Mouse (Mus musculus): Measurements from ENCODE around the gene Sik2. TPM values are rescaled to one million over a fixed set of nuclear protein-coding genes. Genes with fewer than 3 reads are reported as not detected.

The Sik2 gene
- total RNA-seq, 2 experiments from 2014 or later, result 39.5 to 45.2 TPM

GRCm38 (mm10) chr9:50850271-50850670 lies 158.6 kb downstream of the Sik2 start:
- Histone ChIP-seq H3K27ac (no peak overlapping the region), H3K4me3 (no peak overlapping the region)
- no peak for TF ChIP-seq CTCF (conservative IDR thresholded peaks at IDR 0.05)
- DNase-seq (ENCODE audit: low spot score in 2 of 2), result no peak

GRCm38 (mm10) chr9:50849755-50850154 lies 159.1 kb downstream of the Sik2 start:
- Histone ChIP-seq H3K4me3 (no peak overlapping the region), H3K27ac (no peak overlapping the region)
- TF ChIP-seq CTCF (conservative IDR thresholded peaks at IDR 0.05), result no peak
- no peak for DNase-seq (ENCODE audit: low spot score in 2 of 2)

- no peak overlapping the region for H3K27ac ChIP-seq
- DNase-seq (ENCODE audit: low spot score in 2 of 2), result peak; percentile 89 to 92
- no peak overlapping the region for H3K4me3 ChIP-seq
- TF ChIP-seq CTCF (conservative IDR thresholded peaks at IDR 0.05), result peak; percentile 96
Observed at GRCm38 (mm10) chr9:50849249-50849648, 159.6 kb downstream of the Sik2 start.

- no peak overlapping the region for H3K27ac ChIP-seq
- no peak for DNase-seq (ENCODE audit: low spot score in 2 of 2)
- no peak for TF ChIP-seq CTCF (conservative IDR thresholded peaks at IDR 0.05)
- no peak overlapping the region for H3K4me3 ChIP-seq
Observed at GRCm38 (mm10) chr9:50848821-50849220, 160.1 kb downstream of the Sik2 start.

- H3K27ac ChIP-seq, result no peak overlapping the region
- no peak for TF ChIP-seq CTCF (conservative IDR thresholded peaks at IDR 0.05)
- no peak for DNase-seq (ENCODE audit: low spot score in 2 of 2)
- H3K4me3 ChIP-seq, result no peak overlapping the region
Observed at GRCm38 (mm10) chr9:50847606-50848368, 161.1 kb downstream of the Sik2 start.

GRCm38 (mm10) chr9:50847133-50847532 lies 161.7 kb downstream of the Sik2 start:
- no peak for TF ChIP-seq CTCF (conservative IDR thresholded peaks at IDR 0.05)

GRCm38 (mm10) chr9:50845547-50845946 lies 163.3 kb downstream of the Sik2 start:
- DNase-seq (ENCODE audit: low spot score in 2 of 2), result no peak
- no peak for TF ChIP-seq CTCF (conservative IDR thresholded peaks at IDR 0.05)
- no peak overlapping the region for H3K4me3 ChIP-seq
- no peak overlapping the region for H3K27ac ChIP-seq

More at GRCm38 (mm10) chr9:50847133-50847532, 161.7 kb downstream of the Sik2 start:
- no peak overlapping the region for H3K27ac ChIP-seq
- DNase-seq (ENCODE audit: low spot score in 2 of 2), result no peak
- H3K4me3 ChIP-seq, result no peak overlapping the region

- Histone ChIP-seq H3K27ac (no peak within 1 kb of the TSS), H3K4me3 (no peak within 1 kb of the TSS)
- no peak for DNase-seq (ENCODE audit: low spot score in 2 of 2)
- TF ChIP-seq CTCF (conservative IDR thresholded peaks at IDR 0.05), result no peak
Observed at GRCm38 (mm10) chr9:50845081-50845480, 163.8 kb downstream of the Sik2 start, which contains the start of gene Ppp2r1b. Ppp2r1b (plus strand) TSS chr9:50845301.

Other genes with a start within 250 kb of the Sik2 start
- gene Fdxacb1, start 240.8 kb downstream of the Sik2 start, total RNA-seq (2021), result 1 to 10 TPM; 5.5 to 6.3 TPM
- gene Alg9, start 234.1 kb downstream of the Sik2 start, total RNA-seq (2021), result 10 to 100 TPM; 29.0 to 31.1 TPM
- gene 1110032A03Rik, start 233.6 kb downstream of the Sik2 start, total RNA-seq (2021), result 10 to 100 TPM; 29.6 to 30.2 TPM
- 10 to 100 TPM; 14.9 to 18.1 TPM for gene Ppp2r1b, start 163.8 kb downstream of the Sik2 start, total RNA-seq (2021)
- gene Btg4, start 51.8 kb upstream of the Sik2 start, total RNA-seq (2021), result not detected
- 1 to 10 TPM; 3.8 to 4.7 TPM for gene Layn, start 68.0 kb upstream of the Sik2 start, total RNA-seq (2021)
- gene 4833427G06Rik, start 93.0 kb upstream of the Sik2 start, total RNA-seq (2021), result not detected
- not detected for gene Gm32742, start 156.4 kb upstream of the Sik2 start, total RNA-seq (2021)
- not detected for gene Pou2af1, start 204.6 kb upstream of the Sik2 start, total RNA-seq (2021)

Data from layer of hippocampus, adult 2 months (tissue).